Mouse (Mus musculus) spleen, adult 2 months (tissue): ENCODE results near the gene C8b. TPM values are rescaled to one million over a fixed set of nuclear protein-coding genes. Genes with fewer than 3 reads are reported as not detected.

Source experiments
- DNase-seq, 2 experiments: peaks; one replicate each; pipeline versions ENCODE4 v3.0.0 to v3.0.0-alpha.2; 2012 to 2021; ENCODE audit warnings: low spot score in 2 of 2, low read depth in 1 of 2
- H3K27ac ChIP-seq: fragments of 200-500 bp; 2 replicates; pipeline ENCODE4 v1.5.1; 2012; ENCODE audit warnings: low read length, inconsistent platforms; ENCODE audit not compliant: insufficient read depth
- H3K27me3 ChIP-seq: fragments of 200-500 bp; 2 replicates; pipeline ENCODE4 v1.6.1; 2012; ENCODE audit warnings: mild to moderate bottlenecking, moderate library complexity, low read length, inconsistent platforms; ENCODE audit not compliant: control insufficient read depth, insufficient read depth
- H3K36me3 ChIP-seq: fragments of 200-500 bp; 2 replicates; pipeline ENCODE4 v1.6.1; 2012; ENCODE audit warnings: mild to moderate bottlenecking, low read length, inconsistent platforms; ENCODE audit not compliant: control insufficient read depth, insufficient read depth
- H3K4me1 ChIP-seq: fragments of 200-500 bp; 2 replicates; pipeline ENCODE4 v1.6.1; 2011; ENCODE audit warnings: inconsistent platforms; ENCODE audit not compliant: control insufficient read depth, insufficient read depth, insufficient read length
- H3K4me3 ChIP-seq: fragments of 200-500 bp; 2 replicates; pipeline ENCODE4 v1.5.1; 2011; ENCODE audit warnings: mild to moderate bottlenecking, inconsistent platforms; ENCODE audit not compliant: insufficient read depth, insufficient read length; ENCODE audit errors: extremely low read depth
- CTCF ChIP-seq: fragments of 200-500 bp; IDR thresholded peaks from 2 replicates; pipeline ENCODE4 v1.5.1; 2011; ENCODE audit warnings: mild to moderate bottlenecking, inconsistent platforms; ENCODE audit not compliant: insufficient read depth, insufficient read length, insufficient replicate concordance; ENCODE audit errors: extremely low read depth
- POLR2A ChIP-seq: fragments of 200-500 bp; IDR thresholded peaks from 2 replicates; pipeline ENCODE4 v1.6.1; 2011; ENCODE audit warnings: low read depth, low read length, inconsistent platforms
- WGBS: fragments of 180-500 bp; shearing (Covaris S2); methylation state at CpG from one replicate; pipeline ENCODE4 v1.1.7; 2018; 5-methylcytosine and 5-hydroxymethylcytosine counted together
- polyA plus RNA-seq: library from polyadenylated mRNA; depleted of rRNA; stranded (reverse); fragments of >200 nt; gene quantifications from 2 replicates; pipeline ENCODE4 v1.2.3, GENCODE M21; 2012; rRNA removed

Gene C8b
- polyA plus RNA-seq, result not detected in 2 replicates

- DNase-seq, result no peak
- Histone ChIP-seq H3K27me3 (no peaks in the 10 kb centered on the region), H3K4me1 (no peaks in the 10 kb centered on the region), H3K4me3 (no peak within 1 kb of the TSS), H3K27ac (no peak within 1 kb of the TSS), H3K36me3 (no peaks in the 10 kb centered on the region)
- no peak for TF ChIP-seq CTCF
- TF ChIP-seq POLR2A, result no peak
- 87% methylated on average over 8 of the region's 8 CpGs for WGBS
Measured at GRCm38 (mm10) chr4:104766065-104766464, at the start of gene C8b. Gene C8b (plus strand): TSS chr4:104766317.

GRCm38 (mm10) chr4:104716506-104716905 is 49.6 kb upstream of the C8b start:
- 85% methylated on average over 1 of the region's 1 CpGs for WGBS
- no peak for DNase-seq

GRCm38 (mm10) chr4:104718973-104719795 is 46.9 kb upstream of the C8b start:
- H3K27ac ChIP-seq, result no peak overlapping the region
- no peak for TF ChIP-seq POLR2A
- TF ChIP-seq CTCF, result no peak
- H3K36me3 ChIP-seq, result no peaks in the 10 kb centered on the region
- H3K4me3 ChIP-seq, result no peak overlapping the region
- no peaks in the 10 kb centered on the region for H3K27me3 ChIP-seq
- DNase-seq, result no peak
- WGBS, result 83% methylated on average over 13 of the region's 13 CpGs
- H3K4me1 ChIP-seq, result no peaks in the 10 kb centered on the region

More at GRCm38 (mm10) chr4:104716506-104716905, 49.6 kb upstream of the C8b start:
- no peak overlapping the region for H3K27ac ChIP-seq
- no peaks in the 10 kb centered on the region for H3K27me3 ChIP-seq
- no peaks in the 10 kb centered on the region for H3K4me1 ChIP-seq
- no peak overlapping the region for H3K4me3 ChIP-seq
- TF ChIP-seq POLR2A (no peak), CTCF (no peak)
- H3K36me3 ChIP-seq, result no peaks in the 10 kb centered on the region

- no peak overlapping the region for H3K4me3 ChIP-seq
- TF ChIP-seq CTCF, result no peak
- TF ChIP-seq POLR2A, result no peak
- 92% methylated on average over 6 of the region's 6 CpGs for WGBS
- H3K4me1 ChIP-seq, result no peaks in the 10 kb centered on the region
- H3K27me3 ChIP-seq, result no peaks in the 10 kb centered on the region
- H3K36me3 ChIP-seq, result no peaks in the 10 kb centered on the region
- no peak overlapping the region for H3K27ac ChIP-seq
- no peak for DNase-seq
Measured at GRCm38 (mm10) chr4:104723527-104724045, 42.5 kb upstream of the C8b start.

DNA sequence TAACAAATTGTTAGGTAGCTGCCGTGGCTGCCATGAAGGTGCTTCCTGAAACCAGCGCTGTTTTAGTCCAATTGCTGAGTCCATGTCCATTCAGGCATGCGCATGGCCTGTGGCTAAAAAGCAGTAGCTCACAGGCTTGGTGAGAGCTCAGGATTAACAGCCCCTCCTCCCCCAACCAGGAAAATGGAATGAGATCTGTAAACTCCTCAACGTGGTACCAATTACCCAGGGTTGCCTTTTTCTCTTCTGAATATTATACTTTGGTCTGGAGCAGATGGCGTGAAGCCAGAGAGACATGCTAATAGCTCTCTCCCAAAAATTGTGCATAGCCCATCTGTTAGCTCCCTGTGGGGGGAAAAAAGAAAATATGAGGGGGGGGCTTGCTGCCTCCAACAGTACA is 41.9 kb upstream of the C8b start:
- no peak for DNase-seq

DNA sequence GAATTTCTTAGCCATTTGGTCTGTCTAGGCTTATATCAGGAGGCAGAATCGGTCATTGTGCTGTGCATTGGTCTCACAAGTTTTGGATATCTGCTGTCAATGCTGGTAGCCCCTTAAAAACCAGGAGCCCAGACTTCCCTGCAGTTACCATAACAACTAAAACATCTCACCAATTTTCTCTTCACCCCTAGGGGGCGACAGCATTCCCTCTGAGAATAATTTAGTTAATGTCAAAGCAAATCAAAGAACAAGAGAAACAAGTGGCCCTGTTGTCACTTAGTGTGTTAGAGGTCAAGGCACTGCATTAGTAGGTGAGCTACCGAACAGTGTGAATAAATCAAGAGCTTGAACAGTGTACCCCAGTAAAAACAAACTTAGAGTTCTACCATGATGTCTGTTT is 40.4 kb upstream of the C8b start:
- no peaks in the 10 kb centered on the region for H3K36me3 ChIP-seq
- DNase-seq, result no peak
- 53% methylated on average over 3 of the region's 3 CpGs for WGBS
- no peaks in the 10 kb centered on the region for H3K27me3 ChIP-seq
- H3K4me3 ChIP-seq, result no peak overlapping the region
- no peak overlapping the region for H3K27ac ChIP-seq
- no peaks in the 10 kb centered on the region for H3K4me1 ChIP-seq
- TF ChIP-seq CTCF (no peak), POLR2A (no peak)

More for the DNA sequence above, 41.9 kb upstream of the C8b start:
- H3K27ac ChIP-seq, result no peak overlapping the region
- H3K4me3 ChIP-seq, result no peak overlapping the region
- no peaks in the 10 kb centered on the region for H3K36me3 ChIP-seq
- TF ChIP-seq POLR2A (no peak), CTCF (no peak)
- no peaks in the 10 kb centered on the region for H3K27me3 ChIP-seq
- no peaks in the 10 kb centered on the region for H3K4me1 ChIP-seq
- WGBS, result 74% methylated on average over 5 of the region's 5 CpGs

- TF ChIP-seq POLR2A (no peak), CTCF (no peak)
- Histone ChIP-seq H3K36me3 (no peaks in the 10 kb centered on the region), H3K4me1 (no peaks in the 10 kb centered on the region), H3K4me3 (no peak overlapping the region), H3K27ac (no peak overlapping the region), H3K27me3 (no peaks in the 10 kb centered on the region)
- 42% methylated on average over 8 of the region's 8 CpGs for WGBS
- no peak for DNase-seq
Measured at GRCm38 (mm10) chr4:104729185-104729584, 36.9 kb upstream of the C8b start.
